Mouse (Mus musculus) forebrain, postnatal 0 days (tissue): ENCODE data around the gene Map2k1. TPM values are rescaled to one million over a fixed set of nuclear protein-coding genes. Genes with fewer than 3 reads are reported as not detected.

Source experiments
- ATAC-seq: fragments of 200-750 bp; cut with Nextera tagmentation; 2 replicates; pipeline ENCODE4 v1.8.0; 2017; ENCODE audit warnings: mild to moderate bottlenecking, moderate library complexity
- DNase-seq: peaks from one replicate; pipeline ENCODE4 v3.0.0-alpha.2; 2015
- H3K27ac ChIP-seq: fragments of 300-500 bp; sonication (generic); 2 replicates; pipeline ENCODE4 v1.5.1; 2014; ENCODE audit warnings: low read depth, mild to moderate bottlenecking, antibody characterized with exemption, low read length, moderate library complexity, mixed read lengths
- H3K27me3 ChIP-seq: fragments of 300-500 bp; sonication (generic); 2 replicates; pipeline ENCODE4 v1.6.1; 2014; ENCODE audit warnings: mild to moderate bottlenecking, low read length, mixed read lengths; ENCODE audit not compliant: insufficient read depth
- H3K36me3 ChIP-seq: fragments of 300-500 bp; sonication (generic); 2 replicates; pipeline ENCODE4 v1.6.1; 2014; ENCODE audit warnings: mild to moderate bottlenecking, moderate library complexity; ENCODE audit not compliant: insufficient read depth
- H3K4me1 ChIP-seq: fragments of 300-500 bp; sonication (generic); 2 replicates; pipeline ENCODE4 v1.6.1; 2014; ENCODE audit warnings: antibody characterized with exemption; ENCODE audit not compliant: insufficient read depth
- H3K4me2 ChIP-seq: fragments of 300-500 bp; sonication (generic); 2 replicates; pipeline ENCODE4 v1.6.1; 2014; ENCODE audit warnings: low read depth, mild to moderate bottlenecking, moderate library complexity
- H3K4me3 ChIP-seq: fragments of 300-500 bp; sonication (generic); 2 replicates; pipeline ENCODE4 v1.5.1; 2014; ENCODE audit warnings: low read depth, low read length, mixed read lengths
- H3K9ac ChIP-seq: fragments of 300-500 bp; sonication (generic); 2 replicates; pipeline ENCODE4 v1.6.1; 2014; ENCODE audit warnings: mild to moderate bottlenecking
- H3K9me3 ChIP-seq: fragments of 300-500 bp; sonication (generic); 2 replicates; pipeline ENCODE4 v1.6.1; 2016; ENCODE audit warnings: low read length
- CTCF ChIP-seq: sonication (generic); IDR thresholded peaks from 2 replicates; pipeline ENCODE4 v1.5.1; 2016; ENCODE audit warnings: antibody characterized with exemption, control low read depth, low read depth
- WGBS: fragments of 180-500 bp; shearing (Covaris S2); extraction: QIAGEN DNeasy Blood & Tissue Kit; methylation state at CpG from one replicate; pipeline ENCODE4 v1.1.7; 2014; 5-methylcytosine and 5-hydroxymethylcytosine counted together
- polyA plus RNA-seq: library from polyadenylated mRNA; unstranded; fragments of >200 nt; fragmentation: Nextera tagmentation; extraction: Ambion mirVana; gene quantifications from 2 replicates; pipeline ENCODE4 v1.2.1, GENCODE M21; 2015
- total RNA-seq: library from RNA; depleted of rRNA; stranded (reverse); fragments of >200 nt; gene quantifications from 2 replicates; pipeline ENCODE4 v1.2.3, GENCODE M21; 2014

Map2k1 gene
- total and polyA plus RNA-seq, 2 experiments from 2014 or later, result 60.8 to 69.9 TPM

DNA sequence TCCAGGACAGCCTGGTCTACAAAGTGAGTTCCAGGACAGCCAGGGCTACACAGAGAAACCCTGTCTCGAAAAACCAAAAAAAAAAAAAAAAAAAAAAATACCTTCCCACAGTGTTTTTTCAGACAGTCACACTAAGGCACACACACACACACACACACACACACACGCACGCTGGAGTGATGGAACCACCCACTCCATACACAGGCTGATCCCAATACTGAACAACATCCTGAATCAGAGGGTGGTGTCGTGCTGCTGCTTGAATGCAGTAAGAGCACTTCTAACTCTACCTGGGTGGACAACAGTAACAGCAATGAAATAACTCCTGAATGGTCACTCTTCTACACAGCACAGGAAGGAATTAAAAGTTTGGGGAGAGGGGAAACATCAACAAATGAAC lies 32.0 kb downstream of the Map2k1 start:
- Histone ChIP-seq H3K27ac (no peak overlapping the region), H3K4me1 (no peaks in the 10 kb centered on the region), H3K9ac (no peak overlapping the region), H3K36me3 (no peaks in the 10 kb centered on the region), H3K4me3 (no peak overlapping the region), H3K9me3 (no peaks in the 10 kb centered on the region), H3K4me2 (no peak overlapping the region), H3K27me3 (no peaks in the 10 kb centered on the region)
- DNase-seq (no peak), ATAC-seq (no peak)
- WGBS, result 86% methylated on average over 3 of the region's 4 CpGs
- no peak for TF ChIP-seq CTCF

DNA sequence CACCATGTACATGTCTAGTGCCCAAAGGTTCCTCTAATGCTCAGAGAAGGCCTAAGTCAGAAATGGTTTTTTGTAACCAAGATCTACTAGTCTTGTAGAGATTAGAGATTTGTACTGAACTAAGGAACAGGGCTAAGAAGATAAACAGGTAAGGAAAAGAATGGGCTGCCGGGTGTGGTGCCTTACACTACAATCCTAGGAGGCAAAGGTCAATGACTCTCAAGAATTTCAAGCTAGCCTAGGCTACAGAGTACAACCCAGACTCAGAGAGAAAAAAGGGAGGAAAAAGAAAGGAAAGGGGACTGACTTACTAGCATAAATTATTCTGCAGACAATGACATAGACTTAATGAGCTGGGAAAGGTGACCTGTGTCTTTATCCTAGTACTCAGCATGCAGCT lies 32.8 kb downstream of the Map2k1 start:
- WGBS, result 67% methylated on average over 1 of the region's 1 CpGs
- H3K27me3 ChIP-seq, result no peaks in the 10 kb centered on the region
- no peak overlapping the region for H3K4me3 ChIP-seq

GRCm38 (mm10) chr9:64219772-64220420 lies 33.5 kb downstream of the Map2k1 start:
- Histone ChIP-seq H3K4me3 (no peak overlapping the region), H3K4me2 (no peak overlapping the region), H3K9me3 (no peaks in the 10 kb centered on the region), H3K9ac (no peak overlapping the region), H3K4me1 (no peaks in the 10 kb centered on the region), H3K27ac (no peak overlapping the region), H3K27me3 (no peaks in the 10 kb centered on the region), H3K36me3 (no peaks in the 10 kb centered on the region)
- WGBS, result 84% methylated on average over 10 of the region's 10 CpGs
- DNase-seq (no peak), ATAC-seq (no peak)
- no peak for TF ChIP-seq CTCF

More for the DNA sequence above, 32.8 kb downstream of the Map2k1 start:
- Histone ChIP-seq H3K36me3 (no peaks in the 10 kb centered on the region), H3K4me2 (no peak overlapping the region), H3K4me1 (no peaks in the 10 kb centered on the region), H3K9me3 (no peaks in the 10 kb centered on the region), H3K9ac (no peak overlapping the region), H3K27ac (no peak overlapping the region)
- DNase-seq (no peak), ATAC-seq (no peak)
- TF ChIP-seq CTCF, result no peak

DNA sequence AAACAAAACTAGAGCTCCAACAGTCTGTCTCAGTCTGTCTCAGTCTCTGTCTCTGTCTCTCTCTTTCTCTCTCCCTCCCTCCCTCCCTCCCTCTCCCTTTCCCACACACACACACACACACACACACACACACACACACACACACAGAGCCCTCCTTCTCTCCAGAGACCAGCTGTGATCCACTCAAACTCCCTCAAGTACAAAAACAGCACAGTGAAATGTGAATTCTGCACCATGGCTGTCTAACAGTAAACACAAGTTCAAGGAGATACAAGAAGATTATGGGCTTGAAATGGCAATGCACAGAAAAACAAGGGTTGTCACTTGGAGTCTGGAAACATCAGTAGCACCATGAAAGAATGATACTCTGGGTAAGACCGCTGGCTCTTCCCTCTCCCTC lies 34.1 kb downstream of the Map2k1 start:
- no peak overlapping the region for H3K27ac ChIP-seq
- no peaks in the 10 kb centered on the region for H3K4me1 ChIP-seq
- H3K4me3 ChIP-seq, result no peak overlapping the region
- no peaks in the 10 kb centered on the region for H3K27me3 ChIP-seq
- H3K36me3 ChIP-seq, result no peaks in the 10 kb centered on the region
- TF ChIP-seq CTCF, result no peak
- H3K4me2 ChIP-seq, result no peak overlapping the region
- DNase-seq (no peak), ATAC-seq (no peak)
- H3K9ac ChIP-seq, result no peak overlapping the region
- WGBS, result 27% methylated on average over 1 of the region's 1 CpGs
- H3K9me3 ChIP-seq, result no peaks in the 10 kb centered on the region

GRCm38 (mm10) chr9:64217887-64218286 lies 35.5 kb downstream of the Map2k1 start:
- TF ChIP-seq CTCF, result no peak
- no peak for ATAC-seq

DNA sequence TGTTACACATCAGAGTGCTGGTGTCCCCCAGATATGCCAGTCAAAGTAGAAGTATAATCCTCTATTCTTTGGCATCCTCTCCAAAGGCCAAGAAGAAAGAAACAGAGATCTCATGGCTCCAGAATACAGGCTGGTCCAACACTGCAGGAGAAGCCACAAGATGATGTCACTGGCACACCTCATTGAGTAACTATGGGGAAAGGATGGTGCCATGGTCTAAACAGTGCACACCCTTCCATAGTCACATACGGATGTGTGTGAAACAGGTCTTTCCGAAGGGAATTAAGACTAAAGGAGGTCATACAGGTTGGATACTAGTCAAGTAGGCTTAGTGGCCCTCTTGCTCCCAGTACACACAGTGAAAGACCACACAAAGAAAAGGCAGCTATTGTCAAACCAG lies 36.8 kb downstream of the Map2k1 start:
- no peak overlapping the region for H3K4me2 ChIP-seq
- DNase-seq (no peak), ATAC-seq (no peak)
- no peak overlapping the region for H3K27ac ChIP-seq
- no peak for TF ChIP-seq CTCF
- no peaks in the 10 kb centered on the region for H3K36me3 ChIP-seq
- H3K4me1 ChIP-seq, result no peaks in the 10 kb centered on the region
- H3K27me3 ChIP-seq, result no peaks in the 10 kb centered on the region
- H3K4me3 ChIP-seq, result no peak overlapping the region
- no peak overlapping the region for H3K9ac ChIP-seq
- H3K9me3 ChIP-seq, result no peaks in the 10 kb centered on the region
- 93% methylated on average over 2 of the region's 2 CpGs for WGBS

More at GRCm38 (mm10) chr9:64217887-64218286, 35.5 kb downstream of the Map2k1 start:
- Histone ChIP-seq H3K36me3 (no peaks in the 10 kb centered on the region), H3K4me3 (no peak overlapping the region), H3K9ac (no peak overlapping the region), H3K4me1 (no peaks in the 10 kb centered on the region), H3K4me2 (no peak overlapping the region), H3K27me3 (no peaks in the 10 kb centered on the region), H3K9me3 (no peaks in the 10 kb centered on the region), H3K27ac (no peak overlapping the region)
- DNase-seq, result no peak

- no peaks in the 10 kb centered on the region for H3K27me3 ChIP-seq
- no peaks in the 10 kb centered on the region for H3K9me3 ChIP-seq
- H3K36me3 ChIP-seq, result no peaks in the 10 kb centered on the region
- 61% methylated on average over 4 of the region's 4 CpGs for WGBS
- no peak overlapping the region for H3K9ac ChIP-seq
- no peaks in the 10 kb centered on the region for H3K4me1 ChIP-seq
- no peak overlapping the region for H3K27ac ChIP-seq
- DNase-seq (no peak), ATAC-seq (no peak)
- no peak overlapping the region for H3K4me2 ChIP-seq
- H3K4me3 ChIP-seq, result no peak overlapping the region
- TF ChIP-seq CTCF, result no peak
Observed at GRCm38 (mm10) chr9:64216090-64216489, 37.3 kb downstream of the Map2k1 start.
